In genomic region chr1:72867346-72867745, GRCm38 (mm10) we compare ENCODE assay signal across 19 mouse cellular contexts. TPM values are rescaled to one million over a fixed set of nuclear protein-coding genes. Genes with fewer than 3 reads are reported as not detected.
A peak's percentile ranks its signal among the peaks of the same experiment; 100 is the strongest.
DNase-seq lines count a peak whose midpoint lies in the region; TF ChIP-seq lines count a peak whose summit lies in the region.
"Had no signal": no experiment of that assay in that cellular context is flagged by ENCODE, and none has a peak within 500 bp of the region (broad histone marks: within the 10 kb centered on the region; RNA-seq: fewer than 3 reads in every experiment).

No protein-coding gene starts in this region.

- intact Hi-C loops in gastrocnemius, adult 2 months (cut with DNase I) = loop anchor here (2.0 kb wide), 2 partner anchors 751 to 959 kb away; no protein-coding TSS in a partner anchor
- intact Hi-C loops in left cerebral cortex, postnatal 4 days (cut with DNase I) = no loop called here

- peak overlapping the region; percentile 63 for H3K27ac ChIP-seq in gastrocnemius, adult 2 months
- H3K27ac ChIP-seq in kidney, adult 2 months (ENCODE audit: insufficient read depth, low read depth, low read length) = no peak overlapping the region
- 0 out of 2 replicates have a peak overlapping the region, but pooled peaks have one; percentile 21 for H3K27ac ChIP-seq in embryonic facial prominence, embryonic 10.5 days (replicated peaks)
- H3K27ac ChIP-seq: midbrain, embryonic 13.5 days had no signal

- no peak overlapping the region for H3K4me3 ChIP-seq in gastrocnemius, adult 2 months
- no peak overlapping the region for H3K4me3 ChIP-seq in kidney, adult 2 months (ENCODE audit: insufficient read depth, low read depth, low read length)
- H3K4me3 ChIP-seq in embryonic facial prominence, embryonic 10.5 days = no peak overlapping the region
- H3K4me3 ChIP-seq: midbrain, embryonic 13.5 days had no signal

- no peaks in the 10 kb centered on the region for H3K27me3 ChIP-seq in kidney, adult 2 months (replicated peaks; ENCODE audit: control insufficient read depth, insufficient read depth, low read length)
- H3K27me3 ChIP-seq in embryonic facial prominence, embryonic 10.5 days (replicated peaks; ENCODE audit: low read depth, poor library complexity, severe bottlenecking) = peaks cover 23% of the 10 kb centered on the region
- H3K27me3 ChIP-seq: midbrain, embryonic 13.5 days had no signal

- peak; percentile 71 for DNase-seq in gastrocnemius, adult 2 months
- DNase-seq in gastrocnemius, postnatal 10 days = no peak
- DNase-seq in kidney, adult 2 months = peak; percentile 53
- DNase-seq in kidney, adult 18-20 months = no peak
- DNase-seq in A20 (ENCODE audit: low read depth, low spot score) = peak; percentile 59
- DNase-seq in embryonic facial prominence, embryonic 10.5 days (ENCODE audit: low spot score) = peak; percentile 8
- no peak for DNase-seq in right cerebral cortex, postnatal 14 days
- no peak for DNase-seq in left cerebral cortex, postnatal 4 days
- DNase-seq: adrenal gland, adult 2 months; cerebellum, adult 8-10 months; heart, postnatal 36 days; liver; lung, adult 18-20 months; lung, postnatal 36 days; right cerebral cortex, adult 18-20 months; thymus, postnatal 4 days had no signal

- TF ChIP-seq POLR2A in kidney, adult 2 months (IDR thresholded peaks at IDR 0.05; ENCODE audit: low read depth, low read length) = no peak

- TF ChIP-seq CTCF in gastrocnemius, adult 2 months (IDR thresholded peaks at IDR 0.05) = no peak
- TF ChIP-seq CTCF in kidney, adult 2 months (conservative IDR thresholded peaks at IDR 0.05; ENCODE audit: insufficient read depth, insufficient read length, low read depth, low read length) = no peak

- no peaks in the 10 kb centered on the region for H3K9me3 ChIP-seq in embryonic facial prominence, embryonic 10.5 days
- H3K9me3 ChIP-seq: G1E; midbrain, embryonic 13.5 days had no signal

- no peaks in the 10 kb centered on the region; the same call in 1 of the 2 replicates for H3K4me1 ChIP-seq in kidney, adult 2 months (ENCODE audit: control insufficient read depth, insufficient read depth, low read length)
- H3K4me1 ChIP-seq in embryonic facial prominence, embryonic 10.5 days = peaks cover 49% of the 10 kb centered on the region

- WGBS in kidney, adult 2 months = 43% methylated on average over 1 of the region's 1 CpGs
- 33% methylated on average over 1 of the region's 1 CpGs for WGBS in embryonic facial prominence, embryonic 10.5 days

- peaks cover 4% of the 10 kb centered on the region for H3K36me3 ChIP-seq in kidney, adult 2 months (ENCODE audit: control insufficient read depth, insufficient read depth, low read length)
- H3K36me3 ChIP-seq in embryonic facial prominence, embryonic 10.5 days (replicated peaks) = peaks cover 41% of the 10 kb centered on the region
- H3K36me3 ChIP-seq: G1E; midbrain, embryonic 13.5 days had no signal

RNA-seq across cellular contexts. Expression of gene Igfbp5, which starts 7.3 kb away (rescaled TPM):
- 100 to 1,000 TPM; 248 to 267 TPM for total RNA-seq in gastrocnemius, adult 2 months (2021)
- total RNA-seq in gastrocnemius, postnatal 10 days (2021) = 100 to 1,000 TPM; 306 to 338 TPM
- polyA plus RNA-seq in kidney, adult 2 months (2012; rRNA removed) = 229 and 273 TPM in 2 replicates
- 75.4 and 87.4 TPM in 2 replicates for polyA plus RNA-seq in embryonic facial prominence, embryonic 10.5 days (2016; fragmentation: Nextera tagmentation; extraction: Ambion mirVana)
- total RNA-seq in left cerebral cortex, postnatal 4 days (2021) = 100 to 1,000 TPM; 114 to 119 TPM

RNA-seq across cellular contexts. Expression of gene Igfbp2, which starts 43.0 kb away (rescaled TPM):
- total RNA-seq in gastrocnemius, adult 2 months (2021) = not detected
- 1 to 10 TPM; 7.0 to 8.3 TPM for total RNA-seq in gastrocnemius, postnatal 10 days (2021)
- polyA plus RNA-seq in kidney, adult 2 months (2012; rRNA removed) = 12.6 and 13.5 TPM in 2 replicates
- 474 and 479 TPM in 2 replicates for polyA plus RNA-seq in embryonic facial prominence, embryonic 10.5 days (2016; fragmentation: Nextera tagmentation; extraction: Ambion mirVana)
- 100 to 1,000 TPM; 157 to 158 TPM for total RNA-seq in left cerebral cortex, postnatal 4 days (2021)
- polyA plus RNA-seq: G1E; inflammation-experienced regulatory T-cells, adult 6 months had no signal

Comparison
In these comparisons a context has a peak if more than half of its experiments do, and no peak if none do; other contexts are left out.
1. DNase-seq: peak in gastrocnemius, adult 2 months (single experiment), kidney, adult 2 months (single experiment), A20 (single experiment) and embryonic facial prominence, embryonic 10.5 days (single experiment); none in gastrocnemius, postnatal 10 days (single experiment), kidney, adult 18-20 months (single experiment), right cerebral cortex, postnatal 14 days (single experiment) and left cerebral cortex, postnatal 4 days (single experiment).
2. RNA of gene Igfbp2, which starts 43.0 kb away (total RNA-seq): 157 to 158 TPM in left cerebral cortex, postnatal 4 days; 7.0 to 8.3 TPM in gastrocnemius, postnatal 10 days and not detected in gastrocnemius, adult 2 months; every median in the first group is over 10 times any median in the second.